Mouse (Mus musculus): ENCODE results near the gene Wfdc8.

DNA sequence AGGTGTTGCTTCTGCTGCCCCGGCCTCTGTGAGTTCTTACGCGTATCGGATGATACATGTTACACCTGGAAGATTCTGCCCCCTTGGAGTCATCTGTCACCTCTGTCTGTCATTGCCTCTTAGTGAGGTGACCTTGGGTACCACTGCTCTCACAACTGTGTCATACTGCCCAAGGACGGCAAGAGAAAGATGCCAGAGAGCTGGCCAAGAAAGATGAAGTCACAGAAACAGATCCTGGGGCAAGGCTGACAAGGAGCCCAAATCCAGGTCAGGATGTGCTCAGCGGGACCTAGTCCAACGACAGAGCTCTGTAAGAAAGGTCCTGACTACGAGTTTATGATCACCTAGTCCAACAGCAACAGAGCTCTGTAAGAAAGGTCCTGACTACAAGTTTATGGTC lies 53.3 kb downstream of the Wfdc8 start:
- TF ChIP-seq POLR2A (IDR thresholded peaks at IDR 0.05; ENCODE audit: extremely low read depth, insufficient read depth, low read length) (no peak), CTCF (IDR thresholded peaks at IDR 0.05; ENCODE audit: extremely low read depth, insufficient read depth, low read length) (no peak)

Measured in cortical plate, adult 2 months (tissue).